Mouse (Mus musculus) kidney, adult 11 months (tissue): Measurements from ENCODE around the gene Wdr19.
"Not testable (repeated sequence)": the region's sequence is repeated elsewhere in the genome, so short reads cannot be mapped to it uniquely, and the experiment has no call there.

Experiments used
- DNase-seq: peaks from one replicate; pipeline ENCODE4 v3.0.0; 2022

Wdr19 gene

DNA sequence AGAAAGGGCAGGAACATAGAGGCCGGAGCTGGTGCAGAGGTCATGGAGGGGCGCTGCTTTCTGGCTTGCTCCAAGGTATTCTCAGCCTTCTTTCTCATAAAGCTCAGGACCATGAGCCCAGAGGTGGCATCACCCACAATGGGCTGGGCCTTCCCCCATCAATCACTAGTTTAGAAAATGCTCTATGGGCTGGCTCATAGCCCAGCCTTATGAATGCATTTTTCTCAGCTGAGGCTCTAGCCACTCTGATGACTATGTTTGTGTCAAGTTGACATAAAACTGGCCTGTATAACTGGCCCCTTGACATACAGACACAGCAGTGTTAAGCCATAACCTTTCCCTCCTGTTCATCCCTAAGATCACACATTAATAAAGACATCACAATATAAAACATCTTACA, 5.2 kb downstream of the Wdr19 start:
- DNase-seq = no peak

DNA sequence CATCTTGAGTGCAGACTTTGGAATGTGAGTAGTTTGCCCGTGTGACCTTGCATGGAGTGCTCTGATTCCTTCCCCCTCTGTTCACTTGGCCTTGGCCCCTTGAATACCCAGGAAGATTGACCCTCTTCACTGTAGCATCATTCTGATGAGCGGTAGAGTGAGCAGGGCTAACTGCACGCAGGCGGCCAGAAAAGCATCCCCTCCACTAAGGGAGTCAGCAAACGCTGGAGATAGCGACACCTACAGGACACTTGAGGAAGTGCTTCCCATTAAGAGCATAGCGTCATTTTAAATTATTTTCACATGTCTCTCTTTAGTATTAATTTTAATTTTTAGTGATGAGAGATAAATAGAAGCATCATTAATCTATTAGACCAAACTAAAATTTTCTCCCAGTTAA, 13.8 kb downstream of the Wdr19 start:
- no peak for DNase-seq

DNA sequence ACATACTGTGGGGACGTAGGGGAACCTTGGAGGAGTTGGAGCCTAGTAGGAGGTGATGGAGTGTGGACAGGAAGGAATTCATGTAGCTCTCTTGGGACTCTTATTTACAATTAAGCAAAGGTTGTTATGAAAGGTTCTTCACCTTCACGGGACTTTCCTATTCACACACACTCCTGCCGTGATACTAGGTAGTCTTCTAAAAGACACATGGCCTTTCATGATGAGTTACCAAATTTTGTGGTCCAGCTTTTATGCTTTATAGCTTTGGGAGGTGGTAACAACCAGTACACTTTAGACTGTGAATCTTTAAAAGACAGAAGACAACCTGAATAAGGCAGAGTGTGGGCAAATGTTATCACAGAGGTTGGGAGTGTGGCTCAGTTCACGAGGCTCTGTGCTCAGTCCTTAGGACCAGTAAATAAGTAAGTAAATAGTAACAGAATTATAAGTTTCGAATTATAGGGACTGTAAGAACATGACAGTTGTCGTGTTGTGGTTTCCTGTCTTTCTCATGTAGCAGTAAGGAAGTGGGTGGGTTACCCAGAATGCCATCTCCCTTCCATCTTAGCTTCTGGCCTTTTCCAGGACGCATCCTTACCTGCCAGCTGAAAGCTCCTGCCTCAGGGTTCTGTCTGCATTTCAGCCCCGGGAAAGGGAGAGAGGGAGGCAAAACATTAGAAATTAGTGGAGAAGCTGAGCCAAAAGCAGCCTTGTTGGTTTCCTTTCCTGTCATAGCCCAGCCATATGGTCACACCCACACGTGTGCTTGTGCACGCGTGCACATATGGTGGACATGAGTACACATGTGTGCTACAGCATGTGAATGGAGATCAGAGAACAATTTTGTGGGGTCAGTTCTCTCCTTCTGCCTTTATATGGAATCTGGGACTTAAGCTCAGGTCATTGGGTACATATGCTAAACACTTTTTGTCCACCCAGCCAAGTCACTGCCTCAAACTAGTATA, 18.1 kb downstream of the Wdr19 start:
- DNase-seq = no peak

DNA sequence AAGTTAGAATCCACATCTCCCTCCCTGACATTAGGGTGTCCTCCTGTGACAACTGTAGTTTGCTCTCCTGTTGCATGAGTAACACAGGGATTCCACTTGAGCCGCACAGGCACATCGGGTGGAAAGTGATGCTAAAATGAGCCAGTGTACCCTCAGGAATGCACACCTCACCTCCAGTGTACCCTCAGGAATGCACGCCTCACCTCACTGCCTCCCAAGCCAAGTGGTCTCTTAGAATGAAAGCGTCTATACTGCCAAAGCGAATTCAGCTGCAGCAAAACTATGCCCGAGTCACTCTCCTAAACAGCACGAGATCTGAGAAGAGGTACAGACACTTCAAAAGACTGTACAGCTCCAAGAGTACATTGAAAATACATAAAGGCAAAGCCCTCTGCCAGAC, 21.5 kb downstream of the Wdr19 start:
- no peak for DNase-seq

DNA sequence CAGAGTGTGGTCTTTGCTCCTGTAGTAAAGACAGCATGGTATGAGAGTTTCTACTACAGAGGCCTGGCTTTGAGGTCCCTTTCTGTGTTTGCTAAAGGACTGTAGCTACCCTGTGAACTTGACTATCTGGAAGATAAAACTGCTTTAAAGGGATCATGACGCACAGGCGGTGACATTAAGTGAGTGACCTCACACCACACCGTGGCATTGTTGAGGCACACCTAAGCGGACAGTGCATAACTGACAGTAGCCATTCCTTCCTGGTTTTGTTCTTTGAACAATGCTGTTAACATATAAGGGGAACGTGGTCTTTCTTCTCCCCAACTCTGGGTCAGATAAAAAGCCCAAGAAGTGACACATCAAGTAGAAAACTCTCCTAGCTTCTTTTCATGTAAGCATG, 24.6 kb downstream of the Wdr19 start:
- DNase-seq = no peak

DNA sequence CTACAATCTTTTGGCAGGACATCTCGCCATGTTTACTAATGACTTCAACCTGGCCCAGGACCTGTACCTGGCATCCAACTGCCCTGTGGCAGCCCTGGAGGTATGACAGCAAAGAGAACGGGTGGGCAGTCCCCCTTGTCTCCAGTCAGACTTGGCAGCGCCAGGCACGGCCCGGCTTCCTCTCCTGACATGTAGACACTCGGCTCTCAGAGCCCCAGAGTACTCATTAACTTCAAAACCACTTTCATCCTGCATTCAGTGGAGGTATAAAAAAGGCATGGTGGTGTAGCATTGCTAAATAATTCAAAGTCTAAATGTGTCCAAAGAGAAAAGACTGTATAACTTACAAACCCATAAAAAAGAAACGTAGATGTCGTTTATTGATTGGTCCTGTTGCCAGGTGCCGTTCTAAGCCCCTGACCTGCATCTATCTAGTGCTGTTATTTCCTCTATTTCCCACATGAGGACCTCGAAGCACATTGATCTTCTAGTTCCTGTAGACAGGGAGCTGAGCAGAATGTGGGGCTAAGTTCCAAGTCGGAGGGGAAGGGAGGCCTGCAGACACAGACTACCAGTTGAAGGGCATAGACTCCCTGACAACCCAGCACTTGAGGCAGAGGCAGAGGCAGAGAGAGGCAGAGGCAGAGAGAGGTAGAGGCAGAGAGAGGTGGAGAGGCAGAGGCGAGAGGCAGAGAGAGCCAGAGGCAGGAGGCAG, 31.9 kb downstream of the Wdr19 start:
- DNase-seq = peak; percentile 10

DNA sequence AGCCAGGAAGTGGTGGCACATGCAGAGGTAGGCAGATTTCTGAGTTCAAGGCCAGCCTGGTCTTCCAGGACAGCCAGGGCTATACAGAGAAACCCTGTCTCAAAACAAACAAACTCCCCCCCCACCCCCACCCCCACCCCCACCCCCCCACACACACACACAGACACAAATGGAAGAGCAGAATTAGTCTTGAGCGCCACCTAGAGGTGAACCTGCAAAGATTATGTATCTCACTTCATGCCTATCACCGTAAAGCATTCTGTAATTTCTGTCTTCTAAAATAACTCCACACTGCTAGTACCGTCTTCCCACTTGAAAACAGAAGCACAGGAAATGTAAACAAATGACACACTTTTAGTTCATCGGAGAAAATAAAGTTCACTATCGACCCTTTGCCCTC, 43.2 kb downstream of the Wdr19 start:
- no peak for DNase-seq

DNA sequence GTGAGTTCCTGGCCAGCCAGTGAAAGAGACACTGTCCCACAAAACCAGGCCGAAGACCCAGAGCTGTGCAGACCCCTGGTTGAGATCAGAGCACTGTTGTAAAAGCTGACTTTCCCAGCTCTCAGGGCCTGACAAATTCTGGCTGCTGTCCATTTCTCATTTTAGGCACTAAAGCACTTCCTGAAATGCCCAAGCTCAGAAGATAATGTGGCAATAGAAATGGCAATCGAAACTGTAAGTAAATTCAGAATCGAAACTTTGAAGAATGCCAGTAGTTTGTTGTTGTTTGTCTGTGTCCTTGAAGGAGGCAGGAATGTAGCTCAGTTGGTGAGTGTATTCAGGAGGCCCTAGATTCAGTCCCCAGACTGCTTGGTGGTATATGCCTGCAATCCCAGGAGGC, 47.8 kb downstream of the Wdr19 start:
- no peak for DNase-seq

DNA sequence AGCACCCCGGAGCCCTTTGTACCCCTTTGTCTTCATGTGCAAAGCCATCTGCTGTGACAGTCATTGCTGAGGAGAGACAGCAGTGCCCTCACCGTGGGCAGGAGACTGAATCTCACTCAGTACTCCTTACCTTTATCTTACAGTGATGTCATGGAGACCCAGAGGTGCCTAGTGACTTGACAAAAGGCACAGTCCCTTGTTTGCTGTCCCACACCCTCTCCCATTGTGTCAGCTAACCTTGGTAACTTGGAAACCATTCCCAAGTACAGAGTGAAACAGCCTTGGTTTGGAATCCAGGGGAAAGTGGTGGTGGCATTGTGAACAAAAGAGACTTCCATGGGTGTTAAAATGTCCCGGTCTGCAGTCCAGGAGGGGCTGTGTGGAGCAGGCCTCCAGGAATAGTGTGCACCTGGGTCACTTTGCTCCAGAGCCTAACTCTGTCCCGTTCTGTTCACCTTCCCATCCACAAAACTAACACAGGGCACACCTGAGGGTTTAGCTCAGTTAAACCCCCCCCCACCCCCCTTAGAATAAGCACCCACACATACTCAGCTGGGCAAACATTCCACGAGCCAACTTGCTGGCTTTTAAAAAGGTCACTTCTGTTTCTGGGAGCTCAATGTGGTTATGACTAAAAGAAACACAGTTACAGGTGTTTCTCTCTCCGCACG, 50.8 kb downstream of the Wdr19 start:
- no peak for DNase-seq

DNA sequence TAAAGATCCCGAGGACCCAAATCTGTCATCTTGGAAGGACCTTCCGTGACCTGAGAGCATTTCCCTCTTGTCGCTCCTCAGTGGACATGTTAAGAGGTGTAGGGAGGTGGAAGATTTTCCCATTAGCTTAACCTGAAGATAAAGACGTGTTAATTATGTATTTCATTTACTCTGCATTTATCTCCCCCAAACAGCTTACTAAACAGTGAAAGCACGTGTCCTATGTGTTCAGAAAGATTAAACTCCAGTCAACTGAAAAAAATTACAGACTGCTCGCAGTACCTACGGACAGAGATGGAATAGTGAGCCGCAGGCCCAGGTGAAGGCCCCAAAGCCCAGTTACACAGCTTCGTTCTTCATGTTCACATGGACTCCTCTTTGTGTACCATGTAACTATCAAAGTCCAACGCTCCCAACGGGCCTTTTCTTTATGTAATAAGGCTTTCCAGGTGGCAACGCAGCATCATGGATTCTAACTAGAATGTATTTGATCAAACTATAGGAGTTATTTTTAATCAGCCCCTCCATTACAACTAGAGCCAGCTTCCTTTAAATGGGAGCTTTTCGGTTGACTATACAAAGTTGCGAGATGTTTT, 58.5 kb downstream of the Wdr19 start:
- no peak for DNase-seq

DNA sequence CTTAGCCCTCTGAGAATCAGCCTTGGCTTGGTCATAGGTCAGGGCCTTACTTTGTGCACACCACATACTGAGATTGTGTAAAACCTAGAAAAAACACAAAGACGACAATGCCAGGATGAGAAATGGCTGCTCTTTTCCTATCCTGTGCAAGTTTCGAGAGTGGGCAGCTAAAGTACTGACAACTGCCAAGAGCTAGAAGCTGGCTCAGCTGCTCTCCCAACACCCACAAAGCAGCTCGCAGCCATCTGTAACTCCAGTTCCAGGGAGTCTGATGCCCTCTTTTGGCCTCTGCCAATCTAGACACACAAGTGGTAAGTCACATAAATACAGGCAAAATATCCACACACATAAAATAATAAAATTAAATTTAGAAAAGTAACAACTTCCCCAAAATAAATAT, 74.5 kb downstream of the Wdr19 start:
- DNase-seq = no peak

DNA sequence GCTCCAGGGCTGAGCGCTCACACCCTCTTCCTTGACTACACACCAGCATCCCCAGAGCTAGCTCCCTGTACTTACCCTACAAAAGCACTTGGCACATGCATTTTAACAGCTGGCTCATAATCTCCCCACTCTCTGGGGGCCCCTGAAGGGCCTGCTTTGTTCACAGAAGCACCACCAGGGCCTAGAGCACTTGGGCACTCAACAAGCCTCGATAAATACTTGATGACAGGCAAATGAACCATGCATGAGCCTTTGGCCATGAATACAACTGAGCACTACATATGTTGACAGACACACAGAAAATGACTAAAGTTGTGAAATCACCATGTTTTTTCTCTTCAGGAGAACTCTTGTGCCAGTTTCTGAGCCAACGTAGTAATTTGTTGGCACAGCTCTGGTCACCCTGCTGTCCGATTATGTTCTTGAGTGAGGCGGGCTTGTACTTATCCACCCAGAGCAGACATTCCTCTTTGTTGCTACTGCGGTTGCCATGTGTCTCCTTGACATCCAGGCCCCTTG, 79.7 kb downstream of the Wdr19 start:
- no peak for DNase-seq

DNA sequence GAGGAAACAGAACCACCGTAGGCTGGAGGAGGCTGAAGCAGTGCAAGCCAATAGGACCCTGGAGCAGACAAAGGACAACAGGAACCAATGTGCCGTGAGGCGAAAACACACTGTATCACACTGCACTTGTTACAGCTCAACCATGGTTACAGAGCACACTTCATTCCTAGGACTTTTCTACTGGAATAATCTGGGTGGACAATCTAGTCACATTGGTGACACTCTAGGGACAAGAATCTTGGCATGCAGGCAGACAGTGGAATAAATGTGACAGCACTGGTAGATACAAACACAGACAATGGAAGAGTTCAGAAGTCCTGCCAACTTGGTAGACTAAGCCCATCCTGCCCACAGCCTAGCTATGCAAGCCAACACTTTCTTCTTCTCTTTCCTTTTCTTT, 81.7 kb downstream of the Wdr19 start:
- no peak for DNase-seq

DNA sequence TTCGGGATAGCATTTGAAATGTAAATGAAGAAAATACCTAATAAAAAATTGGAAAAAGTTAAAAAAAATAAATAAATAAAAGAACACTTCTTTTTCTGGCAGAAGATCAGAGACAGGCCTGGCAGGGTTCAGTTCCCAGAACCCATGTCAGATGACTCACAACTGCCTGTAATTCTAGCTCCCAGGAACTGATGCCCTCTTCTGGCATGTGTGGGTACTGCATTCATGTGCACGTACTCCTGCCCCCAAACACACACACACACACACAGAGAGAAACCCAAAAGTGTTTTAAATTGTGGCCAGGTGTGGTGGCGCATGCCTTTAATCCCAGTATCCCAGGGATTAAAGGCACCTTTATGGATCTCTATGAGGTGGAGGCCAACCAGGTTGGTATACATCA, 84.7 kb downstream of the Wdr19 start:
- no peak for DNase-seq

DNA sequence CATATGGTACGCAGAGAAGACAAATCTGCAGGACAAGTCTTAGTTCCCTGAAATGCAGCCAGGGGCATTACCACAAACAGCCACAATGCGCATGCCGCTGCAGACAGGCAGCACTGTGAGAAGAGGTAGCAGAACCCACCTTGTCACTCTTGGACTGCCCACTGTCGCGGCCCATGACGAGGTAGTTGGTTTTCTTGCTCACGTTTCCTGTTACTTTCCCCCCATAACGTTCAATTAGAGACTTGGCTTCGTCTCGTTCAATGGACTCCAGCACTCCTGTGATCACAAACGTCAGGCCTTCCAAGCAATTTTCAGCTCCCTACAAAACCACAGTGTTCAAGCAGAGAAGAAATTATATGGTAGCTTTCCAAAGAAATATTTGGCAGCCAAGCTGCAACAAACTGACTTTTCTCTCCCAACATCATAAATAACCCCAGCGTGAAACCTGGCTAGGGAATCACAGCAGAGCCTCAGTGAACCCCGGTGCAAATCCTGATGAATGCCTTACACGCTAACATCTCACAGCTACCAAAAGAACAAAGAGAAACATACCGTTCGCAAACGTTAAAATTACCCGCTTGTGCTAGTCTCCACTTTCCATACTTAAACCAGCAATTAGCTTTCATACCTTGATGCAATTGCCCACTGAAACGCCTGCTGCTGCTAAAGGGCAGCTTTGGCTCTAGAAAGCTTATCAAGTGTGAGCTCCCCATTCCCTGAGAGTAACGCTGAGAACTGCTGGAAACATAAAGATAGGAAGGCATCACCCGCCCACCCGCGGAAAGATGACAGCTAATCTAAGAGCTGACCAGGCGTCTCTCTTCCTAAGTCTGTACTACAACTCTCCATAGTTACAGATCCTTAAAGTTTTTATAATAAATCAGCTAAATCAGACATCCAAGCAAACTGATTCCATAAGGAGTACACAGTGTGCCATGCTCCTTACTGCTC, 88.5 kb downstream of the Wdr19 start:
- no peak for DNase-seq

DNA sequence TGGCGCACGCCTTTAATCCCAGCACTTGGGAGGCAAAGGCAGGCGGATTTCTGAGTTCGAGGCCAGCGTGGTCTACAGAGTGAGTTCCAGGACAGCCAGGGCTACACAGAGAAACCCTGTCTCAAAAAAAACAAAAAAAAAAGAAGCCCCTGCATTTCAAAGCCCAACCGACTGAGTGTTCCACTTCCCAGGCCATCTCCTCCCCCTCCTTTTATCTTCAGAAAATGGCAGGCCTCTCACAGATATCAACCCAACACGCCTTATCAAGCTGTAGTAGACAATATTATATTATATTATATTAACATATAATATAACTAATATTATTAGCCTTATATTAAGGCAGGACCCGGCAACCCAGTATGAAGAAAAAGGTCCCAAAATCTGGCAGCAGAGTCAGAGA, 89.5 kb downstream of the Wdr19 start:
- not testable (repeated sequence) for DNase-seq

DNA sequence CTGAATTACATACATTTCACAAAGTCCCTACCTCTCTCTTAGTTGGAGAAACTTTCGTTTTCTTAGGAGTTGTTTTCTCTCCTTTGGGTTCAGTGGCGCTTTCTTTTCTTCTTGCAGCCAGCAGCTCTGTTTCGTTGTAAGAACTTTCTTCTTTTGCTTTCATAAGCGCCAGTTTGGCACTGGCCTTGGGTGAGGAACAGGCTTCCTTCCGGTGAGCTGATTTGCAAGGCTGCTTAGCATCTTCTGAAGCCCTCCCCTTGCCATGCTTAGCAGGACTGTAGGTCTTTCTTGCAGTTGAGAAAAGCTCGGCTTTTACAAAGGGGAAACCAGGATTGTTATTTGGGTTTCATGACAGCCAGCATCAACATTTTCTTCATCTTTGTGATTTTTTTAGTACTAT, 94.1 kb downstream of the Wdr19 start:
- no peak for DNase-seq

DNA sequence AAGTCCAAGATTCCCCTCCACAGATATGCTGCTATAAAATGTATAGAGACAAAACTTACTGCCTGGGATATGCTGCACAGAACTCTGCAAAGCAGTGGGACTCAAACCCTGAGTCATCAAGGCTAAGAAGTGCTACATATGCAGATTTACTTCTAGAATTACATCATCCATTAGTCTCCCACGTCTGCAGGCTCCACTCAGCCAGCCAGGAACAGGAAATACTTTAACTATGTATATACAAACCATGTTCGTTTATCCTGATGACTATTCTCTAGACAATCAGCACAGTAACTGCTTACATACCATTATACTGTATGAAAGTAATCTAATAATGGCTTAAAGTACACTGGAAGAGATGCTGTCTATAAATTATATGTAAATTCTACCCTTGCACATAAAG, 94.8 kb downstream of the Wdr19 start:
- no peak for DNase-seq

DNA sequence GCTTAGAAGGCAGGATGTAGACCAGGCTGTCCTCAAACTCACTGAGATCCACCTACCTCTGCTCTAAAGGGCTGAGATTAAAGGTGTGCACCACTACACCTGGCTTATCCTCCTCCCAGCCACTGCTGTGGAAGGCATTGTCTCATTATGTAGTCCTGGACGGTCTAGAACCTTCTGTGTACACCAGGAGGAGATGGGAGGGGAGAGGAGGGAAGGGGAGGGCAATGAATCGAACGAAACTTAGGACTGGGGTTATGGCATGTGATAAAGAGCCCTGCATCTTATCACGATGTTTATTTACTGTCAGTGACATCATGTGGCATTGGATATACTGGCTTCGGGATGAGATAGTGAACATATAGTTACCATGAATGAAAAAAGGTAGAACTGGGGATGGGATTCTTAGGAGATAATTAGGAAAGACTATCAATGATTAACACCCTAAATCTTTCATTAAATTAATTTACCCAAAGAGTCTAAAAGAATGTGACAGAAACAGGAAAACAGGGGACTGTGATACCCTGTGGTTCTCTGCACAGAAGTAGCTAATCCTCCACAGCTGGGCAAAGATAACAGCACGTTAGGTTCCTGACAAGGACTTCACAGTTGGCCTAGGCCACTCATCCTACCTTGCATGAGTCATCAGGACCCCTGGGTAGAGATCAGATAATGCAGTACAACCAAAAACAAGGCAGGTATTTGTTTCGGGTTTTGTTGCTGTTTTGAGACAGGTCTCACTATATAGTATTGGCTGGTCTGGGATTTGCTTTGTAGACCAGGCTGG, 98.9 kb downstream of the Wdr19 start:
- no peak for DNase-seq

DNA sequence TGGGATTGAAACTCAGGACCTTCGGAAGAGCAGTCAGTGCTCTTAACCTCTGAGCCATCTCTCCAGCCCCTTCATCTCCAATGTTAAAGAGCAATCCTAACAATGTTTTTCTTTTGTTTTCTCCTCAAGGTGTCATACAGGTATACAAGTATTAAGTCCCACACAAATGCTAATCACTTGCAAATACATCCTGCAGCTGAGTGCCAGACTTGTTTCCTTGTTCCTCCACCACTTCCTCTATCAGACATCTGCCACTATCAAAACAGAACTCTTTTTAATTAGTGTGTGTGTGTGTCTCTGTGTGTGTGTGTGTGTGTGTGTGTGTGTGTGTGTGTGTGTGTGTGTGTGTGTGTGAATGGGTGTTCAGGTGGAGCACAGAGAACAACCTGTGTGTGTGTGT, 100.1 kb downstream of the Wdr19 start:
- not testable (repeated sequence) for DNase-seq

DNA sequence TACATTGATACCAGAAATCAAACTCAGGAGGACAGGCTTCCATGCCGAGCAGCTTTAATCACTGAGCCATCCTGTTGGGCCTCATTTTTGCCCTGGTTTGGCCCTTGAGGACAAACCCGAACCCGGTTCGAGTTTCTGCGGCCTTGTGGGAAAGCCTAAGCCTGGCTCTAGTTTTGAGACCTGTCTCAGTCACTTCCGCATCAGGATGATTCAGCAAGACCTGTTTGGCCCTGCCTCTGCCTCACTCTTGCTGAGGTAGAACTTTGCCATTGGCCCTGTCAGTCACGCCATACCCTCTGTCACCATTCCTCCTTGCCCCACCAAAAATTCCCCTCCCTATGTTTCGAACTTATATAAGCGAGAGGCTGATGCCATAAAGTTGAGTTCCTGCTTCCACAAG, 100.6 kb downstream of the Wdr19 start:
- no peak for DNase-seq
